Mouse (Mus musculus) hindbrain, embryonic 10.5 days (tissue): ENCODE measurements around the gene Platr17. TPM values are rescaled to one million over a fixed set of nuclear protein-coding genes. Genes with fewer than 3 reads are reported as not detected.

Experiments
- DNase-seq: peaks from one replicate; pipeline ENCODE4 v3.0.0-alpha.2; 2017; ENCODE audit warnings: low spot score
- H3K27ac ChIP-seq: fragments of 300-500 bp; sonication (generic); 2 replicates; pipeline ENCODE4 v1.5.1; 2016; ENCODE audit warnings: mild to moderate bottlenecking, moderate library complexity
- H3K27me3 ChIP-seq: fragments of 300-500 bp; sonication (generic); 2 replicates; pipeline ENCODE4 v1.6.1; 2016; ENCODE audit warnings: mild to moderate bottlenecking; ENCODE audit not compliant: poor library complexity, insufficient read depth, severe bottlenecking
- H3K36me3 ChIP-seq: fragments of 300-500 bp; sonication (generic); 2 replicates; pipeline ENCODE4 v1.6.1; 2016; ENCODE audit warnings: mild to moderate bottlenecking, moderate library complexity
- H3K4me1 ChIP-seq: fragments of 300-500 bp; sonication (generic); replicated peaks from 2 replicates; pipeline ENCODE4 v1.6.1; 2016; ENCODE audit warnings: mild to moderate bottlenecking
- H3K4me3 ChIP-seq: fragments of 300-500 bp; sonication (generic); 2 replicates; pipeline ENCODE4 v1.5.1; 2016; ENCODE audit warnings: mild to moderate bottlenecking, moderate library complexity
- H3K9me3 ChIP-seq: fragments of 300-500 bp; sonication (generic); 2 replicates; pipeline ENCODE4 v1.6.1; 2016; ENCODE audit warnings: mild to moderate bottlenecking, moderate library complexity
- WGBS: fragments of 180-500 bp; shearing (Covaris S2); methylation state at CpG from one replicate; pipeline ENCODE4 v1.1.7; 2016; 5-methylcytosine and 5-hydroxymethylcytosine counted together
- polyA plus RNA-seq: library from polyadenylated mRNA; unstranded; fragments of >200 nt; fragmentation: Nextera tagmentation; extraction: Ambion mirVana; gene quantifications from 2 replicates; pipeline ENCODE4 v1.2.1, GENCODE M21; 2016

The Platr17 gene
- polyA plus RNA-seq, 1 experiment from 2014 or later = 0.34 TPM

DNA sequence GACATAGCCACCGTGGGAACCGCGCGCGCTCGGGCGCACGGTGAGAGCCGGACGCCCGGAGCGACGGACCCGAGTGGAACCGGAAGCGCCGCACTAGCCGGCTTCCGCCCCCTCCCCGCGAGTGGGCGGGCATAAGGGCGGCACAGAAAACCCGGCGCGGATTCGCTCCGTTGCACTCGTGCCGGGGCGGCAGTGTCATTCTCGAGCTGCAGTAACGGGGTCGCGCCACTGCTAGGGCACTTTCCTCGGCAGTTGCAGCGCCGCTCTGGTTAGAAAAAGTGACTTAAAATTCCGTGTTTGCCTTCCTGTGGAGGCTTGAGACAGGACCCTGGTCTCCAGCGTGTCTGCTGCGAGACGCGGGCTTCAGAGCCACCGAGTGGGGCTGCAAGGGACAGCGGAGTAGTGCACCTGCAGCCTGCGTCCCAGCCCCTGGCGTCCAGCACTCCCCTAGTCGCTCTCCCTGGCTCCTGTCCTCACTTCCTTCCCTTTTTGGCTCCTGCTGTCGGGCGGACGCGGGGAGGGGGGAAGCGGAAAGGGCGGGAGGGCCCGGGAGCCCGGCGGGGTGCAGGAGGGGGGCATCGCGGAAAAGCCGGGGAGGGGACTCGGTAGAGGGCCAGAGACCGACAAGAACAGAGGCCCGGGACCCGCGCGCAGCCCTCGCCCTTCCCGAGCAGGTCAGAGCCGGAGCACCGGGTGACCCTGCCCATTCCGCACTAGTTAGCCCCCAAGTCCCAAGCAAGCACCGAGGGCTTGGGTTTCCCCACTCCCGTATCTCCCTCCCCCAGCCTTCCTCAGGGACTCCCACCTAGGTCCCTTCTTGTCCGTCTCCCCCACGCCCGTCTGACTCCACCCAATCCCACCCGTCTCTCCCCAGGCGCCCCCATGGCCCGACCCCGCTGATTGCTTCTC lies 24.7 kb downstream of the Platr17 start, which contains the start of gene Rgl2:
TSS of gene Rgl2 (plus strand) at position 173 of the 909 bp plus-strand sequence.
- peaks cover 59% of the 10 kb centered on the region for H3K36me3 ChIP-seq
- H3K27ac ChIP-seq = peak within 1 kb of the TSS; percentile 95
- H3K27me3 ChIP-seq = peaks cover 5% of the 10 kb centered on the region; the same call in 1 of the 2 replicates
- H3K4me1 ChIP-seq = peaks cover 43% of the 10 kb centered on the region
- peak within 1 kb of the TSS; percentile 87 for H3K4me3 ChIP-seq
- DNase-seq = peak; percentile 95
- WGBS = under 1% methylated on average over 80 of the region's 80 CpGs
- H3K9me3 ChIP-seq = no peaks in the 10 kb centered on the region

DNA sequence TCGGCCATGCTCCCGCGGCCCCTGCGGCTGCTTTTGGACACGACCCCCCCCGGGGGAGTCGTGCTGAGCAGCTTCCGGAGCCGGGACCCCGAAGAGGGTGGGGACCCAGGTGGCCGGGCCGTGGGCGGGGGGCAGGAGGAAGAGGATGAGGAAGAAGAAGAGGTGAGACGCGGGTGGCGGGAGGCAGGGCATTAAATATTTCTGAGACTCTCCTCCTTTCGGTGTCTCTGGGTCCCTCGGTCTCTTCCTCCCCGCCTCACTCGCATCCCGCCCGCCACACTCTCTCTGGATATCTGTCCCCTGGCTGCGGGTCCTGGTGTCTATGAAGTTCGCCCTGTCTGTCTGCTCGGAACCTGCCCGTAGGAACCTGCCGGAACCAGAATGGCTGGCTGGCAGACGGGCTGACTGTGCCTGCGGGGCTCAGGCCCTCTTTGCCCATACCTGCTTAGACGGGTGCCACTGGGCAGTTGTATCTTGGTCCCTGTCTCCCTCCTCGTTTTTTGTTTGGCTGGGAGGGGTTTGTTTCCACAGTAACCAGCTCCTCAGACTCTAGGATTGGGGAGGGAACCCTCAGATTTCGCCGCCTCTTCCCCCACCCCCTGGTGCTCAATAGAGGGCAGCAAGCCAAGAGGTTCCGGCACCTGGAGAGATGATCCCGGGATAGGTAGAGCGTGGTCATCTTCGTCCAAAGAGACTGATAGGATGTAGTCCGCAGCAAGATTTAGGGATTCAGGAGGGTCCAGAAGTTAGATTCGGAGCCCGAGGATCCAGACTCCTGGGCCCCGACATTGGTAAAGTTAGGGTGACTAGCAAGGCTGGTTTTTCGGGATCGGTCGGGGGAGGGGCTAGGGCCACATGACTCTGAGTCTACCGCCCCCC lies 25.6 kb downstream of the Platr17 start:
- WGBS = under 1% methylated on average over 45 of the region's 45 CpGs
- Histone ChIP-seq H3K27ac (peak overlapping the region; percentile 95), H3K4me3 (peak overlapping the region; percentile 87), H3K27me3 (peaks cover 5% of the 10 kb centered on the region; the same call in 1 of the 2 replicates), H3K9me3 (no peaks in the 10 kb centered on the region), H3K36me3 (peaks cover 60% of the 10 kb centered on the region), H3K4me1 (peaks cover 43% of the 10 kb centered on the region)
- DNase-seq = peak; percentile 50

DNA sequence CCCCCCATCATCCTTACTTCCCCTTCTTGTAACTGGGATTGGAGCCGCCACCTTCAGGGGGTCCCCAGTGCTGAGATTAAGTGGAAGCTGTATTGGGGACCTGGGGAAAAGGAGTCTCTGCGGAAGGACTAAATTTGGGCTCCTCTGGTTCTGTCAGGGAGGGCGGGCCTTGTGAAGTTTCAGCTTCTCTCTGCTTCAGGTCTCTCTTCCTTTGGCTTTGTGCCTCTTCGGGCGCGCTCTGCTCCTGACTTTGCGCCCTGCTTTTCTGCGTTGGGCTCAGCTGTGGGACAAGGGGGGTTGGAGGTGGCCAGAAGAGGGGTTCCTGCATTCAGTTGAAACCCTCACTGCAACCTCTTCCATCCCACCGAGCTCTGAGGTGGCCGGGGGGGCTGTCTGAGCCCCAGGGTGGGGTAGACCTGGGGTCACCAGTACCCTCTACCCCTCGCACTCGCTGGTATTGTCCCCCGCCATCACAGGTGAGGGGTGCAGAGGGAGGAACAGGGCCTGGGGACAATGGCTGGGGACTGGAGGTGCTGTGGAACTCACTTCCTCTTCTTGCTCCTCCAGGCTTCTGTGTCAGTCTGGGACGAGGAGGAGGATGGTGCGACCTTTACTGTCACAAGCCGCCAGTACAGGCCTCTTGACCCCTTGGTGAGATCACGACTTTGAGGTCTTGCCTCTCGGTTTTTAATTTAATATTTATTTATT lies 26.4 kb downstream of the Platr17 start:
- Histone ChIP-seq H3K27ac (peak overlapping the region; percentile 95), H3K4me1 (peaks cover 43% of the 10 kb centered on the region), H3K27me3 (peaks cover 5% of the 10 kb centered on the region; the same call in 1 of the 2 replicates), H3K4me3 (peak overlapping the region; percentile 87), H3K36me3 (peaks cover 60% of the 10 kb centered on the region), H3K9me3 (no peaks in the 10 kb centered on the region)
- WGBS = 36% methylated on average over 18 of the region's 18 CpGs
- no peak for DNase-seq

DNA sequence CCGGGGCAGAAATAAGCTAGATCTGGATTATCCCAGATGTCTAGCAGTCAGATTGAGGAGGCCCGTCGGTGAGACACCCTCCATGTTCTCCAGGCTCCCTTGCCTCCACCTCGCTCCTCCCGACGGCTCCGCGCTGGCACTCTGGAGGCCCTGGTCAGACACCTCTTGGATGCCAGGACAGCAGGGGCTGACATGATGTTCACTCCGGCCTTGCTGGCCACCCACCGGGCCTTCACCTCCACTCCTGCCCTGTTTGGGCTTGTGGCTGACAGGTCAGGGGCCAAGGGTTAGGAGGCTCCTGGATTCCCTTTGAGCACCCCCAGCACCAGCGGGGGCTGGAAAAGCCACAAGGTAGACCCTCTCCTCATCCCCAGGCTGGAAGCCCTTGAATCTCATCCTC lies 27.0 kb downstream of the Platr17 start:
- WGBS = 89% methylated on average over 11 of the region's 11 CpGs
- no peak for DNase-seq
- peak overlapping the region; percentile 87; the same call in 1 of the 2 replicates for H3K4me3 ChIP-seq
- peaks cover 43% of the 10 kb centered on the region for H3K4me1 ChIP-seq
- H3K27me3 ChIP-seq = peaks cover 5% of the 10 kb centered on the region; the same call in 1 of the 2 replicates
- H3K9me3 ChIP-seq = no peaks in the 10 kb centered on the region
- peaks cover 60% of the 10 kb centered on the region for H3K36me3 ChIP-seq
- no peak overlapping the region for H3K27ac ChIP-seq

DNA sequence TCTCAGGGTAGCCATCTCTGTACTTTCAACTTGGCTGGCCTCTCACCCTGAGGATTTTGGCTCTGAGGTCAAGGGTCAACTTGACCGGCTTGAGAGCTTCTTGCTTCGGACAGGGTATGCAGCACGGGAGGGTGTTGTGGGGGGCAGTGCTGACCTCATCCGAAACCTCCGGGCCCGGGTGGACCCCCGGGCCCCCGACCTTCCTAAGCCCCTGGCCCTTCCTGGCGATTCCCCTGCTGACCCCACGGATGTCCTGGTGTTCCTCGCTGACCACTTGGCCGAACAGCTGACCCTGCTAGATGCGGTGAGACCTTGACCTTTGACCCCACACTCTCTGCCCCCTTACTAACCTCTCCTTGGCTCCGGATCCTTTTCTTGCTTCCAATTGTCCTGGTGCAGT lies 27.5 kb downstream of the Platr17 start:
- Histone ChIP-seq H3K27me3 (peaks cover 5% of the 10 kb centered on the region; the same call in 1 of the 2 replicates), H3K4me3 (peak overlapping the region; percentile 18; the same call in 1 of the 2 replicates), H3K4me1 (peaks cover 43% of the 10 kb centered on the region), H3K27ac (no peak overlapping the region), H3K36me3 (peaks cover 61% of the 10 kb centered on the region), H3K9me3 (no peaks in the 10 kb centered on the region)
- DNase-seq = no peak
- 82% methylated on average over 14 of the region's 14 CpGs for WGBS

DNA sequence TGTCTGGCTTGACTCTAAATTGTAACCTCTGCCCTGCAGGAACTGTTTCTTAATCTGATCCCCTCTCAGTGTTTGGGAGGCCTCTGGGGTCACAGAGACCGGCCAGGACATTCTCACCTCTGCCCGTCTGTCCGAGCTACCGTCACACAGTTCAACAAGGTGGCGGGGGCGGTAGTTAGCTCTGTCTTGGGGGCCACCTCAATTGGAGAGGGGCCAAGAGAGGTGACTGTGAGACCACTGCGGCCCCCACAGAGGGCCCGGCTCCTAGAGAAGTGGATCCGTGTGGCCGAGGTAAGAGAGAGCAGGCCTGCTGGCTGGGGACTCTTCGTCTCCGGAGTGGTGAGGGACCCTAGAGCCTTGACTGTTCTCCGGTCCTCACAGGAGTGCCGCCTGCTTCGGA lies 28.0 kb downstream of the Platr17 start:
- H3K36me3 ChIP-seq = peaks cover 60% of the 10 kb centered on the region
- H3K4me3 ChIP-seq = peak overlapping the region; percentile 18
- H3K27me3 ChIP-seq = peaks cover 5% of the 10 kb centered on the region; the same call in 1 of the 2 replicates
- WGBS = 90% methylated on average over 15 of the region's 15 CpGs
- H3K27ac ChIP-seq = no peak overlapping the region
- no peaks in the 10 kb centered on the region for H3K9me3 ChIP-seq
- DNase-seq = no peak
- peaks cover 38% of the 10 kb centered on the region for H3K4me1 ChIP-seq

DNA sequence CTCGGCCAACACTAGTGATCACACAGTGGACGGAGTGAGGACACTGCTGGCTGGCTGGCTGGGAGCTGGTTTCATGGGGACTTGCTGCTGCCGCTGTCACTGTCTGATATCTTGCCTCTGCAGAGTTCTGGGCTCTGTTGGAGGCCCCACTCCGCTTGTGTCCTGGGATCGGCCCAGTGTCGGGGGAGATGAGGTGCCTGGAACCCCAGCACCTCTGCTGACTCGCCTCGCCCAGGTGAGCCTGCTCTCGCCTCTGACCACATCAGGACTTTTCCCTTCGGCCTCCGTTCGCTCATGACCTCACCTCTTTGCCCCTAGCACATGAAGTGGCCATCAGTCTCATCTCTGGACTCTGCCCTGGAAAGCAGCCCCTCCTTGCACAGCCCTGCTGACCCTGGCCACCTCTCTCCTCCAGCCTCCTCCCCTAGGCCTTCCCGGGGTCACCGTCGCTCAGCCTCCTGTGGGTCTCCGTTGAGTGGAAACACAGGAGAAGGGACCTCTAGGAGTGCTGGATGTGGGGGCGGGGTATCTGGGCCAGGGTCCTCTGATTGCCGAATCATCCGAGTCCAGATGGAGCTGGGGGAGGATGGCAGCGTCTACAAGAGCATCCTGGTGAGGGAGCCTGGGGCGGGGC lies 30.6 kb downstream of the Platr17 start:
- DNase-seq = no peak
- no peak overlapping the region for H3K27ac ChIP-seq
- peaks cover 30% of the 10 kb centered on the region for H3K4me1 ChIP-seq
- no peak overlapping the region for H3K4me3 ChIP-seq
- 87% methylated on average over 21 of the region's 21 CpGs for WGBS
- H3K36me3 ChIP-seq = peaks cover 73% of the 10 kb centered on the region
- peaks cover 5% of the 10 kb centered on the region; the same call in 1 of the 2 replicates for H3K27me3 ChIP-seq
- H3K9me3 ChIP-seq = no peaks in the 10 kb centered on the region

DNA sequence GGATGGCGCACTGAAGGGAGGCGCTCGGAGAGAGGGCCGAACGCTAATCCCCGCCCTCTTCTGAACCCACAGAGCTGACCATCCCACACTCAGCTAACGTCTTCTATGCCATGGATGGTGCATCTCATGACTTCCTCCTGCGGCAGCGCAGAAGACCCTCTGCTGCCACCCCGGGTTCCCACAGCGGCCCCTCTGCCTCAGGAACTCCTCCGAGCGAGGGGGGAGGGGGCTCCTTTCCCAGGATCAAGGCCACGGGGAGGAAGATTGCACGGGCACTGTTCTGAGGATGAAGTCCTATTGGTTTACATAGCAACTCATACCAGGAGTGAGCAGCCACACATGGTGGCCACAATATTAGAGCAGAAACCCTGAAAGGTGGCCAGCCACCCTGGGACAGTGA lies 32.1 kb downstream of the Platr17 start:
- WGBS = 87% methylated on average over 15 of the region's 15 CpGs
- H3K4me3 ChIP-seq = no peak overlapping the region
- H3K9me3 ChIP-seq = no peaks in the 10 kb centered on the region
- H3K4me1 ChIP-seq = peaks cover 29% of the 10 kb centered on the region
- no peak for DNase-seq
- no peak overlapping the region for H3K27ac ChIP-seq
- no peaks in the 10 kb centered on the region for H3K27me3 ChIP-seq
- peaks cover 77% of the 10 kb centered on the region for H3K36me3 ChIP-seq

DNA sequence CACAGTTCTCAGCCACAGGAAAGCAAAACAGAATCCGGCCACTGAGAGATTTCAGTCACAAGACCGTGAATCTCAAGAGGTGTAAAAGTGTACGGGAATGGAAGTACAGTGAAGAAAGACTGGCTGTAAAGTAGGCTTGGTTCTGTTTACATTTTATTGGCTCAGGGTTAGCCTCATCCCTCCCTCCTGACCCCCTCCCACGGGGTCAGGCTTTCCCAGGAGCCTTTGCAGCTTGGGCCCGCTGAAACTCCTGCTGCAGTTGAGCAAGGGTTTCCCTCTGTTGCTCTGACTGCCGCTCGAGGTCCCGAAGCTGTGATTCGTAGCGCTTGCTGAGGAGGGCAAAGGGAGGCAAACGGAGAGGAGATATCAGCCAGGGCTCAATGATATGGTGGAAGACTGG lies 33.8 kb downstream of the Platr17 start:
- H3K9me3 ChIP-seq = no peaks in the 10 kb centered on the region
- H3K27ac ChIP-seq = no peak overlapping the region
- 86% methylated on average over 11 of the region's 11 CpGs for WGBS
- peak overlapping the region; percentile 72 for H3K4me3 ChIP-seq
- H3K36me3 ChIP-seq = peaks cover 77% of the 10 kb centered on the region
- DNase-seq = no peak
- no peaks in the 10 kb centered on the region for H3K27me3 ChIP-seq
- peaks cover 26% of the 10 kb centered on the region for H3K4me1 ChIP-seq

DNA sequence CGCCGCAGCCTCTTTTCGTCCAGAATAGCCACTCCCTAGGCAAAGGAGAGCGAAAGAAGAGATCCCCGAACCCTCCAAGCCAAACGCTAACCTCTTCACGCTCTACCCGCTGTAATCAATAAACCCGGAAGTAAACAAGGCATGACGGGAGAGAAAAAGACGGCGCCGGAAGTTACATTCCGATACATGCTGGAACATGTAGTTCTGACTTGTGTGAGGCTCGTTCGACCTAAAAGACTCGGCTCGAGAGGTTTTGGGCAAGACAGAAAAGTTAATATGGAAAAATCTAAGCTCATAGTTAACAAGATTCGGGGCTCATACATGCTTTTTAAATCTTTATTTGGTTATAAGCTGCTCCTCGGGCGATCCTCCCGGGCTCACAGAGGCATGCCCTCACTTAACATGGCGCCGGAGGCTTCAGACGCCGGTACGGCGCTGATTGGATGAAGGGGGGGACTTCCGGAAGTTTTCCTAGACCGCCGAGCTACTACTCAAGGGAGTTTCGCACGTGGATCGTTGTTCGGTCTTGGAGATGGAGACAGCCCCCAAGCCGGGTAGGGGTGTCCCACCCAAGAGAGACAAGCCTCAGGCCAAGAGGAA lies 35.4 kb downstream of the Platr17 start, which contains the start of the genes Pfdn6 and Wdr46:
TSS of gene Pfdn6 (minus strand) at position 138 of the 600 bp plus-strand sequence.
TSS of gene Wdr46 (plus strand) at position 455 of the 600 bp plus-strand sequence.
- H3K36me3 ChIP-seq = peaks cover 77% of the 10 kb centered on the region

DNA sequence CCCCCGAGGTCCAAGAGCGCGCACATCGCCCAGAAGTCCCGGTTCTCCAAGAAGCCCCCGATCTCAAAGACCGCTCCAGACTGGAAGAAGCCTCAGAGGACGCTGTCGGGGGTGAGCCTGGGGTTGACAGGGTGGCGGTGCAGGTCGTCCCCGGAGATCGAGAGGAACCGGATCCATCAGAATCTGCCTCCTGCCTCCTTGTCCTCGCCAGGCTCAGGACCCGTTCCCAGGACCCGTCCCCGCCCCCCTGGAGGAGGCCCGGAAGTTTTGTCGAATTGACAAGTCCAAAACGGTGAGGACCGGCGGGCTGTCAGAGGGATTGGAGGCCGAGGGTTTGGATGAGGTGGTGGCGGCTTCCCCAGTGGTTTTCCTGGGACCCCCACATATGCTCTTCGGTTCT lies 36.0 kb downstream of the Platr17 start:
- Histone ChIP-seq H3K4me3 (peak overlapping the region; percentile 72), H3K27me3 (no peaks in the 10 kb centered on the region), H3K4me1 (peaks cover 26% of the 10 kb centered on the region), H3K36me3 (peaks cover 77% of the 10 kb centered on the region), H3K9me3 (no peaks in the 10 kb centered on the region), H3K27ac (peak overlapping the region; percentile 89)
- DNase-seq = no peak
- 3% methylated on average over 26 of the region's 26 CpGs for WGBS

More for the DNA sequence above, 35.4 kb downstream of the Platr17 start, which contains the start of the genes Pfdn6 and Wdr46:
- Histone ChIP-seq H3K27me3 (no peaks in the 10 kb centered on the region), H3K4me1 (peaks cover 26% of the 10 kb centered on the region), H3K9me3 (no peaks in the 10 kb centered on the region), H3K4me3 (peak within 1 kb of the TSS; percentile 72), H3K27ac (peak within 1 kb of the TSS; percentile 89)
- peak; percentile 87 for DNase-seq
- WGBS = under 1% methylated on average over 36 of the region's 36 CpGs
